Mouse (Mus musculus): ENCODE data around the gene Spryd3.

DNA sequence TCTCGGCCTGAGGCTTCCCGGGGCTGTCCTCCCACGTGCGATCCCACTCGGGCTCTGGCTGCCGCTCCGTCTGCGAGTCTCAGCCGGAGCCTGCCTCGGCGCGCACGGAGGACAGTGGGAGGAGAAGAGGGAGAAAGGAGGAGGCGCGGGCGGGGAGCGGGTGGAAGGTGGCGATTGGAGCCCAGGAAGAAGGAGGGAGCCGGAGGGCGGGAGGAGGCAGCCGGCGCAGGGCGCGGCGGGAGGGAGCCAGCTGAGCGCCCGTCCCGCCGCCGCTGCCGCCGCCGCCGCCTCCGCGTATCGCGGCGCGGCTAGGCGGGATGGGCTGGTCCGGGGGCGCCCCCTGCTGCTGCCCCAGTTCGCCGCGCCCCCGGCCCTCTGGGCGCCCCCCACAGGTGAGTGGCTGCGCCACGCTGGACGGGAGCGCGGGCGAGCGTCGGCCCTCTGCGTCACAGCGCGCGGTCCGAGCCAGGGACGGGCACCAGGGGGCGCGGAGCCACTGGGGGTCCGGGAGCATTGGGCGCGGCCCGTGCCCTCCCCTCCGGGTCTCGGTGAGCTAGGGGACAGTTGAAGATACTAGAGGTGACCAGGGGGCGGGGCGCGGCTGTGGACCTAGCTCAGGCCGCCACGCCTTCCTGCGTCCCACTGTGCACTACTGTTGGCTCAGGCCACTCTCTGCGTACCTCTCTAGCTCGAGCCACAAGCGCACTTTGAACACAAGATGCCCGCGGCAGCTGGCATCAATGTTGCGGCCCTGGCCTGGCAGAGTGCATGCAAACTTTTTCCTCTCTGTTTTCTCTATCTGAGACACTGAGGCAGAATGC is 35.7 kb downstream of the Spryd3 start, which contains the start of gene Tns2:
- no peak for TF ChIP-seq CTCF (IDR thresholded peaks at IDR 0.05; ENCODE audit: insufficient read depth, low read length)
- peak; percentile 67; the same call in 1 of the 2 replicates for TF ChIP-seq POLR2A (IDR thresholded peaks at IDR 0.05; ENCODE audit: borderline replicate concordance, extremely low read depth, low read depth, low read length)
